Mouse (Mus musculus) ES-E14 (cell line): ENCODE data around the gene Hecw2.

Experiments used
- CHD2 ChIP-seq: IDR thresholded peaks from 2 replicates; pipeline ENCODE4 v1.6.1; 2014; ENCODE audit warnings: mild to moderate bottlenecking, low read depth, low read length, inconsistent platforms
- HCFC1 ChIP-seq: IDR thresholded peaks from 2 replicates; pipeline ENCODE4 v1.6.1; 2012; ENCODE audit warnings: low read length, inconsistent platforms, borderline replicate concordance; ENCODE audit not compliant: insufficient read depth
- MAFK ChIP-seq: IDR thresholded peaks from 2 replicates; pipeline ENCODE4 v1.6.1; 2014; ENCODE audit warnings: mild to moderate bottlenecking, low read depth, low read length, inconsistent platforms; ENCODE audit not compliant: insufficient read depth
- ZC3H11A ChIP-seq: IDR thresholded peaks from 2 replicates; pipeline ENCODE4 v1.6.1; 2012; ENCODE audit warnings: low read depth, mild to moderate bottlenecking, inconsistent platforms, low read length, borderline replicate concordance
- ZNF384 ChIP-seq: IDR thresholded peaks from 2 replicates; pipeline ENCODE4 v1.6.1; 2012; ENCODE audit warnings: low read depth, low read length, inconsistent platforms

GRCm38 (mm10) chr1:53774571-53774970 lies 420.4 kb downstream of the Hecw2 start:
- no peak for TF ChIP-seq ZNF384
- no peak for TF ChIP-seq ZC3H11A
- TF ChIP-seq CHD2 = no peak
- no peak for TF ChIP-seq HCFC1
- TF ChIP-seq MAFK = no peak
